Mouse (Mus musculus) MEL (cell line): ENCODE results near the gene Rasgef1b. TPM values are rescaled to one million over a fixed set of nuclear protein-coding genes. Genes with fewer than 3 reads are reported as not detected.

Experiments
- DNase-seq: peaks from one replicate; pipeline ENCODE4 v3.0.0; 2011; ENCODE audit warnings: low read depth, low spot score
- H3K27ac ChIP-seq: 2 replicates; pipeline ENCODE4 v1.5.1; 2012; ENCODE audit warnings: low read depth, mild to moderate bottlenecking, control low read depth, low read length, moderate library complexity; ENCODE audit not compliant: control insufficient read depth
- H3K27me3 ChIP-seq, 2 experiments: fragments of 150-350 bp in 1 of 2; sonication (generic) in 1 of 2; 2 replicates each; pipeline ENCODE4 v1.6.1; 2012; ENCODE audit warnings: low read length in 2 of 2, mild to moderate bottlenecking in 2 of 2, improper control_type of control experiment in 1 of 2, moderate library complexity in 1 of 2; ENCODE audit not compliant: insufficient read depth in 2 of 2, control insufficient read depth in 1 of 2
- H3K36me3 ChIP-seq, 2 experiments: 2 replicates each; pipeline ENCODE4 v1.6.1; 2012 to 2014; ENCODE audit warnings: low read length in 2 of 2, improper control_type of control experiment in 1 of 2, inconsistent platforms in 1 of 2, mild to moderate bottlenecking in 1 of 2; ENCODE audit not compliant: insufficient read depth in 2 of 2, control insufficient read depth in 1 of 2
- H3K4me1 ChIP-seq, 2 experiments: fragments of 150-350 bp in 1 of 2; sonication (generic) in 1 of 2; 2 replicates each; pipeline ENCODE4 v1.6.1; 2012; ENCODE audit warnings: low read length in 2 of 2, improper control_type of control experiment in 1 of 2, mild to moderate bottlenecking in 1 of 2; ENCODE audit not compliant: insufficient read depth in 2 of 2, control insufficient read depth in 1 of 2
- H3K4me3 ChIP-seq, 2 experiments: fragments of 150-350 bp in 1 of 2; sonication (generic) in 1 of 2; 2 replicates each; pipeline ENCODE4 v1.5.1; 2012; ENCODE audit warnings: low read depth in 2 of 2, low read length in 2 of 2, mild to moderate bottlenecking in 2 of 2, moderate library complexity in 2 of 2, control low read depth in 1 of 2, improper control_type of control experiment in 1 of 2; ENCODE audit not compliant: control insufficient read depth in 1 of 2, insufficient read depth in 1 of 2
- H3K79me2 ChIP-seq: 2 replicates; pipeline ENCODE4 v1.6.1; 2012; ENCODE audit warnings: mild to moderate bottlenecking, low read length, moderate library complexity; ENCODE audit not compliant: control insufficient read depth, poor library complexity, insufficient read depth
- H3K9ac ChIP-seq: 2 replicates; pipeline ENCODE4 v1.6.1; 2012; ENCODE audit warnings: low read depth, mild to moderate bottlenecking, control low read depth, low read length, moderate library complexity; ENCODE audit not compliant: control insufficient read depth, poor library complexity, severe bottlenecking
- H3K9me3 ChIP-seq: fragments of 150-350 bp; sonication (generic); replicated peaks from 2 replicates; pipeline ENCODE4 v1.6.1; 2012; ENCODE audit warnings: mild to moderate bottlenecking, low read length, improper control_type of control experiment, moderate library complexity; ENCODE audit not compliant: insufficient read depth
- BHLHE40 ChIP-seq: IDR thresholded peaks from 2 replicates; pipeline ENCODE4 v1.6.1; 2012; ENCODE audit warnings: low read depth, mild to moderate bottlenecking, inconsistent platforms, low read length, improper control_type of control experiment, borderline replicate concordance
- CHD1 ChIP-seq: IDR thresholded peaks from 2 replicates; pipeline ENCODE4 v1.6.1; 2012; ENCODE audit warnings: low read depth, mild to moderate bottlenecking, inconsistent platforms, low read length, improper control_type of control experiment
- CHD2 ChIP-seq: IDR thresholded peaks from 2 replicates; pipeline ENCODE4 v1.6.1; 2011; ENCODE audit warnings: low read length, improper control_type of control experiment
- CTCF ChIP-seq, 3 experiments: IDR thresholded peaks in 2 of 3; conservative IDR thresholded peaks in 1 of 3; 2 replicates each; pipeline ENCODE4 v1.5.1; 2011 to 2012; ENCODE audit warnings: low read length in 3 of 3, low read depth in 2 of 3, mild to moderate bottlenecking in 2 of 3, improper control_type of control experiment in 1 of 3, inconsistent platforms in 1 of 3, mixed read lengths in 1 of 3, moderate library complexity in 1 of 3; ENCODE audit not compliant: control insufficient read depth in 1 of 3, insufficient read depth in 1 of 3, poor library complexity in 1 of 3, severe bottlenecking in 1 of 3
- E2F4 ChIP-seq: IDR thresholded peaks from 2 replicates; pipeline ENCODE4 v1.6.1; 2011; ENCODE audit warnings: low read depth, low read length, improper control_type of control experiment, borderline replicate concordance
- ETS1 ChIP-seq: IDR thresholded peaks from 2 replicates; pipeline ENCODE4 v1.6.1; 2012; ENCODE audit warnings: low read depth, mild to moderate bottlenecking, inconsistent platforms, low read length, improper control_type of control experiment, moderate library complexity
- GABPA ChIP-seq: IDR thresholded peaks from 2 replicates; pipeline ENCODE4 v1.6.1; 2012; ENCODE audit warnings: low read depth, mild to moderate bottlenecking, inconsistent platforms, low read length, improper control_type of control experiment, moderate library complexity
- GATA1 ChIP-seq: IDR thresholded peaks from 2 replicates; pipeline ENCODE4 v1.6.1; 2011; ENCODE audit warnings: low read depth, low read length, improper control_type of control experiment
- HCFC1 ChIP-seq: IDR thresholded peaks from 2 replicates; pipeline ENCODE4 v1.6.1; 2012; ENCODE audit warnings: low read depth, mild to moderate bottlenecking, inconsistent platforms, low read length, improper control_type of control experiment, moderate library complexity
- KAT2A ChIP-seq: conservative IDR thresholded peaks from 2 replicates; pipeline ENCODE4 v1.6.1; 2012; ENCODE audit warnings: low read depth, low read length, improper control_type of control experiment, inconsistent platforms
- MAFK ChIP-seq: IDR thresholded peaks from 2 replicates; pipeline ENCODE4 v1.6.1; 2011; ENCODE audit warnings: low read depth, mild to moderate bottlenecking, low read length, improper control_type of control experiment, borderline replicate concordance
- MAZ ChIP-seq: IDR thresholded peaks from 2 replicates; pipeline ENCODE4 v1.6.1; 2012; ENCODE audit warnings: low read depth, mild to moderate bottlenecking, inconsistent platforms, low read length, improper control_type of control experiment
- MEF2A ChIP-seq: IDR thresholded peaks from 2 replicates; pipeline ENCODE4 v1.6.1; 2014; ENCODE audit warnings: low read depth, mild to moderate bottlenecking, inconsistent platforms, low read length, improper control_type of control experiment; ENCODE audit not compliant: poor library complexity, insufficient replicate concordance, severe bottlenecking; ENCODE audit errors: extremely low read depth
- MXI1 ChIP-seq: IDR thresholded peaks from 2 replicates; pipeline ENCODE4 v1.6.1; 2011; ENCODE audit warnings: mild to moderate bottlenecking, low read depth, low read length, improper control_type of control experiment
- MYB ChIP-seq: IDR thresholded peaks from 2 replicates; pipeline ENCODE4 v1.6.1; 2011; ENCODE audit warnings: mild to moderate bottlenecking, low read depth, low read length, improper control_type of control experiment
- MYC ChIP-seq: IDR thresholded peaks from 2 replicates; pipeline ENCODE4 v1.6.1; 2011; ENCODE audit warnings: low read depth, mild to moderate bottlenecking, low read length, improper control_type of control experiment, moderate library complexity
- NELFE ChIP-seq: IDR thresholded peaks from 2 replicates; pipeline ENCODE4 v1.6.1; 2011; ENCODE audit warnings: low read depth, low read length, improper control_type of control experiment
- NRF1 ChIP-seq: IDR thresholded peaks from 2 replicates; pipeline ENCODE4 v1.6.1; 2014; ENCODE audit warnings: low read depth, mild to moderate bottlenecking, inconsistent platforms, low read length, improper control_type of control experiment, moderate library complexity; ENCODE audit not compliant: poor library complexity, insufficient read depth, severe bottlenecking
- POLR2A ChIP-seq, 2 experiments: IDR thresholded peaks; 2 replicates each; pipeline ENCODE4 v1.6.1; 2011 to 2012; ENCODE audit warnings: low read length in 2 of 2, mild to moderate bottlenecking in 2 of 2, control low read depth in 1 of 2, improper control_type of control experiment in 1 of 2, low read depth in 1 of 2, moderate library complexity in 1 of 2; ENCODE audit not compliant: control insufficient read depth in 1 of 2, insufficient read depth in 1 of 2, poor library complexity in 1 of 2
- POLR2AphosphoS2 ChIP-seq: IDR thresholded peaks from 2 replicates; pipeline ENCODE4 v1.6.1; 2011; ENCODE audit warnings: low read length, improper control_type of control experiment
- RAD21 ChIP-seq: IDR thresholded peaks from 2 replicates; pipeline ENCODE4 v1.6.1; 2011; ENCODE audit warnings: mild to moderate bottlenecking, low read depth, low read length, improper control_type of control experiment
- RCOR1 ChIP-seq: IDR thresholded peaks from 2 replicates; pipeline ENCODE4 v1.6.1; 2012; ENCODE audit warnings: low read depth, mild to moderate bottlenecking, inconsistent platforms, low read length, improper control_type of control experiment
- TAL1 ChIP-seq: IDR thresholded peaks from 2 replicates; pipeline ENCODE4 v1.6.1; 2012; ENCODE audit warnings: mild to moderate bottlenecking, inconsistent platforms, low read length, moderate library complexity, mixed read lengths
- TBP ChIP-seq: IDR thresholded peaks from 2 replicates; pipeline ENCODE4 v1.8.0; 2011; ENCODE audit warnings: low read depth, low read length, improper control_type of control experiment
- TCF12 ChIP-seq: IDR thresholded peaks from 2 replicates; pipeline ENCODE4 v1.6.1; 2014; ENCODE audit warnings: low read depth, mild to moderate bottlenecking, inconsistent platforms, low read length, improper control_type of control experiment, moderate library complexity
- UBTF ChIP-seq: IDR thresholded peaks from 2 replicates; pipeline ENCODE4 v1.6.1; 2012; ENCODE audit warnings: low read depth, mild to moderate bottlenecking, inconsistent platforms, low read length, improper control_type of control experiment, moderate library complexity, borderline replicate concordance; ENCODE audit not compliant: insufficient read depth
- USF1 ChIP-seq: IDR thresholded peaks from 2 replicates; pipeline ENCODE4 v1.6.1; 2014; ENCODE audit warnings: low read depth, mild to moderate bottlenecking, inconsistent platforms, low read length, improper control_type of control experiment, moderate library complexity
- USF2 ChIP-seq, 2 experiments: IDR thresholded peaks; 2 replicates each; pipeline ENCODE4 v1.6.1; 2011 to 2012; ENCODE audit warnings: improper control_type of control experiment in 2 of 2, low read length in 2 of 2, borderline replicate concordance in 1 of 2, inconsistent platforms in 1 of 2, low read depth in 1 of 2, mild to moderate bottlenecking in 1 of 2; ENCODE audit not compliant: insufficient read depth in 1 of 2
- ZMIZ1 ChIP-seq: IDR thresholded peaks from 2 replicates; pipeline ENCODE4 v1.6.1; 2012; ENCODE audit warnings: low read depth, mild to moderate bottlenecking, inconsistent platforms, low read length, improper control_type of control experiment, moderate library complexity
- ZNF384 ChIP-seq: IDR thresholded peaks from 2 replicates; pipeline ENCODE4 v1.6.1; 2012; ENCODE audit warnings: low read depth, mild to moderate bottlenecking, inconsistent platforms, low read length, improper control_type of control experiment
- polyA plus RNA-seq, 2 experiments: library from polyadenylated mRNA; stranded (reverse) in 1 of 2; unstranded in 1 of 2; fragments of >175 nt in 1 of 2; fragments of >200 nt in 1 of 2; gene quantifications; 2 replicates each; pipeline versions ENCODE4 v1.2.1 to v1.2.4; 2012; ENCODE audit warnings: low replicate concordance in 2 of 2, low read depth in 1 of 2; ENCODE audit not compliant: insufficient read length in 2 of 2, insufficient read depth in 1 of 2, missing spikeins in 1 of 2
- total RNA-seq: library from RNA; depleted of rRNA; stranded (reverse); fragments of 300-350 nt; gene quantifications from 2 replicates; pipeline ENCODE4 v1.2.3, GENCODE M21; 2012

Gene Rasgef1b
- total and polyA plus RNA-seq, 3 experiments, result not detected

DNA sequence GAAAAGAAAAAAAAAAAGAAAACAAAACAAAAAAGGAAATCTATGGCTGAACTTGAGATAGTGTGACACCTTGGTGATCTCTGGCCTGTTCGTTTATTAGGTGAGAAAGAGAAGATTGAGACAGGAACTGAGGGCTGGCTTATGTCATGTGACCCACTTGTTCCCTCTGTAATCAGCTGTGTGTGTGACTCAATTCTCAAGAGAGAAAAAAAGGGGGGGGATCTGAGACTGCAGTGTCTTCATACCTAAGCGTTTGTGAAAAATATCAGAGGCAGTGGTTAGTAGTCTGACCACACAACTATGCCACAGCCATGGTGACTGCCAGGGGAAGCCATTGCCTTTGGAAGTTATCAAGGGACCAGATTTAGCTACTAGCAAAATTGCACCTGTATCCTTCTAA, 276.9 kb downstream of the Rasgef1b start:
- Histone ChIP-seq H3K4me1 (no peaks in the 10 kb centered on the region), H3K79me2 (no peaks in the 10 kb centered on the region), H3K4me3 (no peak overlapping the region), H3K27me3 (no peaks in the 10 kb centered on the region), H3K36me3 (no peaks in the 10 kb centered on the region), H3K9ac (no peak overlapping the region), H3K27ac (no peak overlapping the region), H3K9me3 (no peaks in the 10 kb centered on the region)
- TF ChIP-seq MYC (no peak), USF2 (IDR thresholded peaks at IDR 0.05; ENCODE audit: borderline replicate concordance in 1 of 2, insufficient read depth in 1 of 2, low read depth in 1 of 2, low read length in 2 of 2) (no peak), MXI1 (no peak), KAT2A (no peak), USF1 (no peak), MAFK (no peak), NELFE (no peak), GATA1 (no peak), ZNF384 (no peak), MEF2A (no peak), NRF1 (no peak), MYB (no peak), TCF12 (no peak), TAL1 (no peak), RCOR1 (no peak), POLR2A (IDR thresholded peaks at IDR 0.05; ENCODE audit: control insufficient read depth in 1 of 2, insufficient read depth in 1 of 2, low read depth in 1 of 2, low read length in 2 of 2, poor library complexity in 1 of 2) (no peak), E2F4 (no peak), RAD21 (no peak), HCFC1 (no peak)
- no peak for DNase-seq

DNA sequence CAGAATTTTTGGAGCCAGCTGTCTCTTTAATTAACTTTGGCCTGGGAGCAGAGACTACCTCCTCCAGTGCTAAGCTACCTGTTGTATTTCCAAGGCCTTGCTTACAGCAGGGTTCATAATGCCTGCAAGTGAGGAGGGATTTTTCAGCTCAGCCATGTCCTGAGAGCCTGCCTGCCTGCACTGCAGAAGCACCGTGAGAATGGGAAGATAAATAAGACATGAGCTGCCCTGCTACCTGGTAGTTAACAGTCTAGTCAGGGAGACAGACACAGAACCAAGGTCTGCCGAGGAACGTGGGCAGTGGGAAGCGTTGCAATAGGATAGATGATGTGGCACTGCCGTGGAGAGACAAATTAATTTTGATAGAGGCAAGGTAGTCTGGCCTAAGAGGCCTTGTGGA, 277.4 kb downstream of the Rasgef1b start:
- no peaks in the 10 kb centered on the region for H3K79me2 ChIP-seq
- H3K9ac ChIP-seq, result no peak overlapping the region
- no peak for DNase-seq
- H3K9me3 ChIP-seq, result no peaks in the 10 kb centered on the region
- TF ChIP-seq BHLHE40, result no peak
- no peak for TF ChIP-seq CHD2
- TF ChIP-seq NELFE, result no peak
- TF ChIP-seq UBTF, result no peak
- no peak for TF ChIP-seq POLR2AphosphoS2
- no peak for TF ChIP-seq ETS1
- no peak for TF ChIP-seq TBP
- TF ChIP-seq TAL1, result no peak
- no peak for TF ChIP-seq GABPA
- no peak for TF ChIP-seq USF1
- TF ChIP-seq MAZ, result no peak
- TF ChIP-seq USF2 (IDR thresholded peaks at IDR 0.05; ENCODE audit: borderline replicate concordance in 1 of 2, insufficient read depth in 1 of 2, low read depth in 1 of 2, low read length in 2 of 2), result no peak
- no peak for TF ChIP-seq ZMIZ1
- TF ChIP-seq CHD1, result no peak
- no peak for TF ChIP-seq CTCF (IDR thresholded peaks at IDR 0.05 in 2 of 3, conservative IDR thresholded peaks at IDR 0.05 in 1 of 3; ENCODE audit: control insufficient read depth in 1 of 3, insufficient read depth in 1 of 3, low read depth in 2 of 3, low read length in 3 of 3, poor library complexity in 1 of 3, severe bottlenecking in 1 of 3)
- no peak for TF ChIP-seq KAT2A
- no peak for TF ChIP-seq MXI1
- H3K36me3 ChIP-seq, result no peaks in the 10 kb centered on the region
- H3K27me3 ChIP-seq, result no peaks in the 10 kb centered on the region
- H3K27ac ChIP-seq, result no peak overlapping the region
- H3K4me3 ChIP-seq, result no peak overlapping the region
- H3K4me1 ChIP-seq, result no peaks in the 10 kb centered on the region
